25 mouse cellular contexts compared by ENCODE assay signal in genomic region chr14:51842250-51842649, GRCm38 (mm10). TPM values are rescaled to one million over a fixed set of nuclear protein-coding genes. Genes with fewer than 3 reads are reported as not detected.
"Had no signal": no experiment of that assay in that cellular context is flagged by ENCODE, and none has a peak within 500 bp of the region (broad histone marks: within the 10 kb centered on the region; RNA-seq: fewer than 3 reads in every experiment).

No protein-coding gene starts in this region.

- ATAC-seq: lung, postnatal 0 days; midbrain, embryonic 15.5 days had no signal

- H3K4me1 ChIP-seq: limb, embryonic 10.5 days; liver, embryonic 15.5 days; midbrain, embryonic 10.5 days; midbrain, embryonic 15.5 days; neural tube, embryonic 13.5 days; stomach, embryonic 15.5 days had no signal

- H3K9me3 ChIP-seq: limb, embryonic 10.5 days; liver, embryonic 15.5 days; midbrain, embryonic 10.5 days; midbrain, embryonic 15.5 days; neural tube, embryonic 13.5 days; stomach, embryonic 15.5 days had no signal

- H3K4me2 ChIP-seq: liver, embryonic 11.5 days; liver, embryonic 15.5 days; midbrain, embryonic 15.5 days; neural tube, embryonic 13.5 days; stomach, embryonic 15.5 days had no signal

- H3K4me3 ChIP-seq: layer of hippocampus, adult 2 months; left cerebral cortex, adult 2 months; limb, embryonic 10.5 days; liver, embryonic 15.5 days; midbrain, embryonic 10.5 days; midbrain, embryonic 15.5 days; neural tube, embryonic 13.5 days; stomach, embryonic 15.5 days had no signal

- H3K27me3 ChIP-seq: liver, embryonic 15.5 days; midbrain, embryonic 15.5 days; neural tube, embryonic 13.5 days; stomach, embryonic 15.5 days had no signal

- DNase-seq: kidney, postnatal 10 days; kidney, postnatal 4 days; lung, adult 2 months; lung, postnatal 36 days; retina, postnatal 1 day; right cerebral cortex, postnatal 14 days; thymus, postnatal 36 days had no signal

- H3K36me3 ChIP-seq: limb, embryonic 10.5 days; liver, embryonic 15.5 days; midbrain, embryonic 10.5 days; midbrain, embryonic 15.5 days; neural tube, embryonic 13.5 days; stomach, embryonic 15.5 days had no signal

- H3K9ac ChIP-seq: liver, embryonic 15.5 days; midbrain, embryonic 15.5 days; neural tube, embryonic 13.5 days; stomach, embryonic 15.5 days had no signal

- H3K27ac ChIP-seq: layer of hippocampus, adult 2 months; left cerebral cortex, adult 2 months; limb, embryonic 10.5 days; liver, embryonic 15.5 days; midbrain, embryonic 10.5 days; midbrain, embryonic 15.5 days; neural tube, embryonic 13.5 days; stomach, embryonic 15.5 days had no signal

RNA-seq across cellular contexts. Expression of gene Ear6, which starts 11.2 kb away (rescaled TPM):
- total RNA-seq: layer of hippocampus, adult 2 months; layer of hippocampus, postnatal 10 days; left cerebral cortex, adult 2 months; left cerebral cortex, postnatal 14 days had no signal
- polyA plus RNA-seq: kidney, embryonic 14.5 days; limb, embryonic 10.5 days; midbrain, embryonic 10.5 days; midbrain, embryonic 15.5 days; neural tube, embryonic 13.5 days; testis, adult 2 months had no signal

RNA-seq across cellular contexts. Expression of gene AY358078, which starts 42.4 kb away (rescaled TPM):
- total RNA-seq: layer of hippocampus, adult 2 months; layer of hippocampus, postnatal 10 days; left cerebral cortex, adult 2 months; left cerebral cortex, postnatal 14 days; megakaryocyte progenitor cell, adult 5-6 weeks had no signal
- polyA plus RNA-seq: kidney, embryonic 14.5 days; limb, embryonic 10.5 days; limb, embryonic 14.5 days; liver, embryonic 11.5 days; liver, embryonic 15.5 days; lung, adult 2 months; lung, postnatal 0 days; midbrain, embryonic 10.5 days; midbrain, embryonic 15.5 days; neural tube, embryonic 13.5 days; spleen, adult 2 months; stomach, embryonic 15.5 days; thymus, postnatal 0 days had no signal
